Mouse (Mus musculus) B cell, adult 62 days (primary cell): ENCODE results near the gene Mgst1. TPM values are rescaled to one million over a fixed set of nuclear protein-coding genes. Genes with fewer than 3 reads are reported as not detected.

ENCODE experiments used
- total RNA-seq: library from RNA; stranded (reverse); gene quantifications from 4 replicates; pipeline ENCODE4 v1.2.4, GENCODE M21; 2023

The Mgst1 gene
- total RNA-seq = 4.5 to 6.5 TPM (median 5.5 TPM) in 4 replicates

GRCm38 (mm10) chr6:138139930-138140329 lies at the start of gene Mgst1:
Gene Mgst1, plus strand, starts transcription at chr6:138140316.

Other genes starting within 250 kb of the Mgst1 start
- gene Slc15a5, start 60.4 kb upstream of the Mgst1 start, total RNA-seq = not detected in 4 replicates